Mouse (Mus musculus) gastrocnemius, adult 18-20 months (tissue): ENCODE data around the gene Elf1. TPM values are rescaled to one million over a fixed set of nuclear protein-coding genes. Genes with fewer than 3 reads are reported as not detected.

ENCODE experiments used
- DNase-seq: peaks from one replicate; pipeline ENCODE4 v3.0.0; 2021; ENCODE audit warnings: low spot score
- total RNA-seq, 2 experiments: library from RNA; stranded (reverse); gene quantifications; 2 replicates each; pipeline ENCODE4 v1.2.3; 2021

The Elf1 gene
- total RNA-seq, 2 experiments from 2014 or later: 3.8 to 6.4 TPM

DNA sequence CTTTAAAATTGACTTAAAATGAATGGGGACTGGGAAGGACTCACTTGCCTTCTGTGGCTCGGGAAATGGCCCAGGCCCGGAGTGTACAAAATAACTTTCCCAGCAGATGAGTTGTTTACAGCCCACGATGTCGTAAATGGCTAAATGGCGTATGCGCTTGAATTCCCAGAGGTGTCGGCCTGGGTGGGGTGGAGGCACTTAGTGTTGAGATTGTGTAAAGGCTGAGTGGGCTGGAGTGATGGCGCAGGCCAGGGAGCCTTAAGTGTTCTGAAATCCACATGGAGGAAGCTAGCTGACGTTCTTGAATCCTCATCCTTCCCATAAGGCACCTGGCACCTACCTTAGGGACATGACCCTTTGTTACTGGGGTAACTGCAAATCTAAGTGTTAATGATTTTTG lies 7.5 kb downstream of the Elf1 start:
- peak; percentile 71 for DNase-seq

DNA sequence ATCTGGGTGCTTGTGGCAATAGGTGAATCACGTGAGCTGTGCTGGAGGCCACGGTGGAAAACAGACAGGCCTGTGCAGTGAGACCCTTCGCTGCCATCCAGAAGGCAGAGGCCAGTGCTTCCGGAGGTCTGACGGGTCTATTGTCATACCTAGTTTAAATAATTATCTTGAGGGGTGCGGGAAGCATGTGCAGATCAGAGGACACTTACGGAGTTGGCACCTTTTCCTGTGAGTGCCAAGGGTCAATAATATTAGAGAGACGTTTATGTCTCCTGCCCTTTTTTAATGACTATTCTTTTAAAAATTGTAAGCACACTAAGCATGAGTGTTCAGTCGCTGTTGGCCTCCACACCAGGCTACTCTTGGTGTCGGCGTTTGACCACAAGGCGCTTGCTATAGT lies 8.2 kb downstream of the Elf1 start:
- no peak for DNase-seq

DNA sequence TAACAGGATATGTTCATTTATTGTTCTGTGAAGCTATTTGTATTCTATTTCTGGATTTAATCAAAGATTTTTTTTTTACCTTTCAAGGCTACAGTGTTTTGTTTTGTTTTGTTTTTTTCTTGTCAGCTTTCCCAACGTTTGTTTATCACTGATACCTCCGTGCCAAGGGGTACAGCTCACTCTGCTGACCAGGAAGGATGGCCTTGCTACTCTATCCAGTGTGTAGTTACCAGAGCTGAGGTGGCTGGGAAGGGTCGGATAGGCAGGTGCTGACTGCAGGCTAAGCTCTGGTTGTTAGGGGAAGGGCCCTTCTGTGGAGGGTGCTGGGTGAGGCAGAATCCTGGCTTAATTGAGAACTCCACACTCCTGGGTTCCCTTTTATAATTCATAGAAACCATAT lies 9.3 kb downstream of the Elf1 start:
- no peak for DNase-seq

DNA sequence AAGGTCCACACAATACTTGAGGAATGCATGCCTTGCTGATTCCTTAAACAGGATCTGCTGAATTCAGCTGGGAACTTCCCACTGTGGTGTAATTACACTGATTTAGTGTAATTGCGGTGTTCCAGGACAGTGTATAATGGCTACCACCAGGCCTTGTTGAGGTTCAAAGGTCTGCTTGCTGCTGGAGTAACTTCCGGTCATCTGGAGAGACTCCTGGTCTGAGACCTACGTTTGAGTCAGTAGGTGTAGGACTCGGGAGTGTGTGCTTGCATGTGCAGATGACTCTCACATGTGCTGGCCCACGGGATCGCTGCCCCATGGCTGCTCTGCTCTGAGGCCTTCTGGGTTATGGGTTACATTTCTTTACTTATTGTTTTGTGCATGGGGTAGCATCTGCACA lies 13.4 kb downstream of the Elf1 start:
- no peak for DNase-seq

DNA sequence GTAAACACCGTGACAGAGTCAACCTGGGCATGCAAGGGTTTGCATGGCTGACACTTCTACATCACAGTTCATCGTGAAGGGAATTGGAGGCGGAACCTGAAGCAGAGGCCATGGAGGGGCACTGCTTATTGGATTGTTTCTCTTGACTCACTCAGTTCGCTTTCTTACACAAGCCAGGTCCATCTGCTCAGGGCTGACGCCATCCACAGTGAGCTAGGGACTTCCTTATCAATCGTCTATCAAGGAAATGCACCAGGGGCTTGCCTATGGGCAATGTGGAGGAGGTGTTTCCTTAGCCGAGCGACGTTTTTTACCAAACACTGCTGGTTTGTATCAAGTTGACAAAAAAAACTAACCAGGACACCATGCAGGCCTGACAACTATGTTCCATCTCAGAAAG lies 18.3 kb downstream of the Elf1 start:
- DNase-seq: no peak

DNA sequence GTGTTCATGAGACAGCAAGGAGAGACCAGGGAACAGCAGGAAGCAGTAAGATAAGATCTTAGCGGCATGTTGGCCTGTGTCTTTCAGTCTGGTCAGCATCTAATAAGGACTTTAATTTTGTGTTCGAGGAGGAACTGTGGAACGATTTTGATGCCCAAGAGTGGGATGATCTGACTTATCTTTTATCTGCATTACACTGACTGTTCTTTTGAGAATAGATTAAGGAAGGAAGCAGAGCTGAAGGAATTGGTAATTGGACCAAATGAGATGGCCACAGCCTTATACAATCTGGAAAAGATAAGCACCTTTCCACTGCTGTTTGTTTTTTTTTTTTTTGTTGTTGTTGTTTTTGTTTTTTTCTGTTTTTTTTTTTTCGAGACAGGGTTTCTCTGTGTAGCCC lies 19.8 kb downstream of the Elf1 start:
- DNase-seq: no peak

DNA sequence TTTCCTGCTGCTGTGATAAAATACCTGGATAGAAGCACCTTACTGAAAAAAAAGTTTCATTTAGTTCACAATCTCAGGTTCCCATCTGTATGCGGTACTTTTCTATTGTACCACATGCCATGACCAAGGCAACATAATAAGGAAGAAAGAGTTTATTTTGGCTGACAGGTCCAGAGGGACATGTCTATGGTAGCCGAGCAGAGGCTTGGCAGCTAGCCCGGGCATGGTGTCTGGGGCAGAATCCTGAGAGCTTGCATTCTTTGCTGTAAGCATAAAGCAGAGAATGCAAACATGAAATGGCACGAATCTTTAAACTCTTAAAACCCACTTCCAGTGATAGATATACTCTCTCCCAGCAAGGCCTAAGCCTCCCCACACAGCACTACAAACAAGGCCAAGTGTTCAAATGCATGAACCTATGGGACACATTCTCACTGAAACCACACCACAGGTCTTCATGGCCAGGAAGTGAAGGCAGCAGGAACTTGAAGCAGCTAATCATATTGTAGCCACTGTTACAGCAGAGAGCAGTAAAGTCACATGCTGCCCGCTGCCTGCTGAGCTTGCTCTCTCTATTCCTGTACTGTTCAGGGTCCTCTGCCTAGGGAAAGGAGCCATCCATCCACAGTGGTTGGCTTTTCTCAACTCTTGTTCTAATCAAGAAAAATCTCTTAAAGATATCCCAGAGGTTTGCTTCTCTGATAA lies 22.5 kb downstream of the Elf1 start:
- no peak for DNase-seq

DNA sequence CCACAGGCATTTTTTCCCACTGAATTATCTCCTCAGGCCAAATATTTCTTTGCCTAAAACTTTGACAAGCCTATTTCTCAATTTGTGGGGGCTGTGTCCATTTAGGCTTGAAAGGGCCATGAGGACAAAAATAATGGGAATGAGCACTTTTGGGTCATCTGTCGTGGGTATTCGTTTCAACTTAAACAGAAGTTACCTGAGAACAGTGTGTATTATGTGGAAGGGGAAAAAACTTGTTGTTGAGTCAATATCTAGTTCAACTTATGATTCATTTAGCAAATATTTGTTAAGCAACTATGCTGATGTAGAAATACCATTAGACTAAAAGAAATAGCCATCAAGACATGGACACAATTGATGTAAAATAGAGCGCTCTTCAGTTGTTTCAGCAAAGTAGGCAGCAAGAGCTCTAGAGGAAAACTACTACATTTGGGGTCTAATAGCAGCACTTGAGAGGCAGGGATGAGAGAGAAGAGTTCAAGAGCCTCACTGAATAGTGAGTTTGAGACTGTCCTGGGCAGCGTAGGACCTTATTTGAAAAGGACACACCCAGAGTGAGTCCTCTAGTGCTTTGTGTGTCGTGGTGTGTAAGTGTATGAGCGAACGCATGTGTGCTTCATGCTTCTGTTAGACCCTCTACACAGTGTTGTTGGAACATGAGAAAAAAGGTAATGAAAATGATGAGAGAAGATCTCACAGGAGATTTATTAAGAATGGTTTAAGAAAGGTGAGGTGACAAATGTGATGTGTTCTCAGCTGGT lies 23.4 kb downstream of the Elf1 start:
- no peak for DNase-seq

DNA sequence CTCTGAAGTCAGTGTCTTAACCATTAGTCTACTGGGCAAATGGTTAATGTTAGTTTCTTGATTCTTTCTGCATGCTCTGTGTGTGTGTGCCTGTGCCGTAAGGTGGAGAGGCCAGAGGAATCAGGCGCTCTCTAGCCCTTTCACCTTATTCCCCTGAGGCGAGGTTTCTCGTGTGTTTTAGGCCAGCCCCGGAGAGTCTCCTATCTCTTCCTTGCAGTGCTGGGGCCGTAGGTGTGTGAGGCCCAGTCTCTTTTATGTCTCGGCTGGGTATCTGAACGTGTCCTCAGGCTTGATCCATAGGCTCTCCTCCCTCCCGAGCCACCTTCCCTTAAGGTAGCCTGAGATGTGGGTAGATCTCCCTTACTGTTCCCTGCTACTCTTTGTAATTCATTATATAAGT lies 25.2 kb downstream of the Elf1 start:
- no peak for DNase-seq

DNA sequence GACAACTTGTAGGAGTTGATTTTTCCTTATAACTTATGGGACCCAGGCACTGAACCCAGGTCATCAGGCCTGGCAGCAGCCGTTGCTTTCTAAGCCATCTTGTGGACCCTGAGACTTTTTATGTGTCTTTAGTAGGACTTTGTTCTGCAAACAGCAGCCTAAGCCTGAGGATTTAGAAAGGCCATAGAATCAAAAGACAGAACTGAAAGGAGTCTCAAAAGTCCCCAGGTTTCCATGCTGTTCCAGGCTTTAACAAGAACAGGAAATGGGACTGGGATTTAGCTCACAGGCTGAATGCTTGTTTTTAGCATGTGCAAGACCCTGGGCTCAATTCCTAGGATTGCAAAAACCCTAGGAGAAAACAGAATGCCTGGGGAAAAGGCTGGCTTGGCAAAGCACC lies 26.9 kb downstream of the Elf1 start:
- no peak for DNase-seq

DNA sequence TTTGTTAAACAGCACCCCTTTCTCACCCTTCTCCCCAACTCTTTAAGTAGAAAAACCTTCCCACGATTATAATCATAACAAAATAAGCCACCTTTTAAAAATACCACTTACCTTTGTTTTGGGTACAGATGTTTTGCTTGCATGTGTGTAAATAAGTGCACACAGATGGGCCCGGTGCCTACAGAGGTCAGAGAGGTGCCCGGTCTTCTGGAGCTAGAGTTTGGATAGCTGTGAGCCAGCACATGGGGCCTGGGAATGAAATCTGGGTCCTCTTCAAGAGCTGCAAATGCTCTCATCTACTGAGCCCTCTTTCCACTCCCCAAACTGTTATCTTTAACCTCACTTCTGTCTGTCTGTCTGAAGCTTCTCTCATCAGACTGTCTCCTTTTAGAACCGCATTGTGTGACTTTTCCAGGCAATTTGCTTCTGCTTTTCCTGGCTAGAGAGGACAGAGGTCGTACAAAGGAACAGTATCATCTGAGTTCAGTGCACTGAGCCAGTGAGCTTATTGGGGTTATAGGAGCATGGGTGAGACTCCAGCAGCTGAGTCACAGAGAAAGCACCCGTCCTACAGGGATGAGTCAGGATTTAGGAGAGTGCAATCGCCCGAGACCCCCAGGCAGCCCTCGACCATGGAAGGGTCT lies 27.8 kb downstream of the Elf1 start:
- DNase-seq: no peak

DNA sequence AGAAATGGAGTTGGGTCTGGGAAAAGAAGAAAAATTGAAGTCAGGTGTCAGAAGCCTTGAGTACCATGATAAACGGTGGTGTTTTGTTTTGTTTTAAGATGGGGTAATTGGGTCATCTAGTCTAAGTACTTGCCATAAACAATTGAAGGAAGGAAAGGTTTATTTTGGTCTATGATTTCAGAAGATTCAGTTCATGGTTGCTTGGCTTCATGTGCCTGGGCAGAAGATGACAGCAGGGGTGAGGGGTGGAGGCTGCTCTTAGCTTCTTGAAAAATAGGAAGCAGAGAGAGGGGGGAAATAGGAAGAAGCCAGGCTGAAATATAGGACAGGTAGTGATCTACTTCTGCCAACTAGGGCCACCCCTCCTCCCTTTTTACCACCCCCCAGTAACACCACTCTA lies 30.5 kb downstream of the Elf1 start:
- DNase-seq: no peak

DNA sequence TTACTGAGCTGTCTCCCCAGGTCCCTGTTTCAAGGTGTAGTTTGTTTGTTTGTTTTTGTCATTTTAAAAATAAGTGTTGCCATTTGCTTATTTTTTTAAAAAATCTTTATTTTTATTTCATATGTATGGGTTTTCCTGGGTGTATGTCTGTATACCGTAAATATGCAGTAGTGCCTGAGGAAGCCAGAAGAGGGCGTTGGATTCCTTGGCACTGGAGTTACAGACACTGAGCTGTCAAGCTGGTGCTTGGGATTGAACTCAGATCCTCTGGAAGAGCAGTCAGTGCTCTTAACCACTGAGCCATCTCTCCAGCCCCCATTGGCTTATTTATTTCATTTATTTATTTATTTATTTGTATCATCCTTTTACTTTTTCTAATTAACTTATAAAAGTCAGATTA lies 33.0 kb downstream of the Elf1 start:
- DNase-seq: no peak

DNA sequence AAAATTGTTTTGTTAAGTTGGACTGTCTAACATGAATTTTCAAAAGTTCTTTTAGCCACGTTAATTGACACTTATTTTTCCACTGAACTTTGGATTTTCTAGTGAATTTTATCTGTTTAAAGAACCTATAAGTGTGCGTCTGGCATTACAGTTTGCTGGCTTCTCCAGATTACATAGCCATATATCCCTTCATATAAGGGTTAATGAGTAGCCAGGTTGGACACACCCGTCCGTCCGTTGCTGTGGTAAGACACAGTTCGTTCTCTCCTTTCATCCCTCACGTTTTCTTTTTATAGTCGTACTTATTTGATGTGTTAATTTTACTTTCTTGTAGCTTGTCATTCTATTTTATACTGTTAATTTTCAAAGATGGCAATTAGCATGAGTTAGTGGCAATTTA lies 34.1 kb downstream of the Elf1 start:
- no peak for DNase-seq

DNA sequence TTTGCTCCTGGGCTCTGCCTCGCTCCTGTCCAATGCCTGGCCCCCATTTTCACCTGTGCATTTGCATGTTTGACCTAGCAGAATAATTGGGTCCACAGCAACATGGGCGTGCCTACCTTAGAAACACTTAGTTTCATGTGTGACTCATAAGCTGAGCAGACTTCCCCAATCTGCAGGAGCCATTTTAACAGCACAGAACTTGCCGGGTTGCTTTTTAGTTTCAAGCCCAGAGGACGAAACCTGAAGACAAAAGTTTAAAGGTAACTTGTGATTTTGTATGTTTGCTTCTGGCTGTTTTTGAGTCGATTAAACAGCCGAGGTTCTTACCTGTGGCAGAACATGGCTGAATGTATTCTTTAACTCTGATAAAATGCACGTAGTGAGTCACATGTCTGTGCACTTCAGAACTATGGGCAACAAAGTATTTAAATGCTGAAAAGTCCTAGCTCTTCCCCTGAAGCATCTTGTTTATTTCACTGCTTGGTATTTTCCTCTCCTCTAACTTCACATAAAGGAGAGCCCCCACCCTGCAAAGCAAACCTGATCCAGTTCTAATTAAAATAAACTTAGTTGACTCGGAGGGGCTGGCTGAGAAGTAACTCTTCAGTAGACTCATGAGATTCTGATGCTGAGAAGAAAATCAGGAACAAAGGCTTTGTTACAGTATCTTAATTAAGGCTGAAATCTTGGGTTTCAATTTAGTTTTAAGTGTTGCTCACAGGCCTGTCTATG lies 34.7 kb downstream of the Elf1 start:
- DNase-seq: no peak

DNA sequence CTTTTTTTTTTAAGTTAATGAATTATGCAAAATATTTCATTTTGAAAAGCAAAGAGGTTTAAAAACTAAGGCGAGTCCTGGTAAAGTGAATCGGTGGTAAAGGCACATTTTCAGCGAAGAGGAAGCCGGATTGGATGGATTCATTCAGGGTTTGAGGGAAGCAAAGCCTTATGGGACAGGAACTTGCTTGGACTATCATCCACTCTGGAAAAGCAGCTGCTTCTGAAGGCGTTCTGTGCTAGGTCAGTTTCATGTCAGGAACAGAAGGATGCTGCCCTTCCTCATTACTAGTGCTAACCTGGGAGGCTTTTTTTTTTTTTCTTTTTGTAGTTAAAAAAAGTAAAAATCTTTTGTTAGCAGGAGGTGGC lies 35.2 kb downstream of the Elf1 start:
- DNase-seq: no peak

DNA sequence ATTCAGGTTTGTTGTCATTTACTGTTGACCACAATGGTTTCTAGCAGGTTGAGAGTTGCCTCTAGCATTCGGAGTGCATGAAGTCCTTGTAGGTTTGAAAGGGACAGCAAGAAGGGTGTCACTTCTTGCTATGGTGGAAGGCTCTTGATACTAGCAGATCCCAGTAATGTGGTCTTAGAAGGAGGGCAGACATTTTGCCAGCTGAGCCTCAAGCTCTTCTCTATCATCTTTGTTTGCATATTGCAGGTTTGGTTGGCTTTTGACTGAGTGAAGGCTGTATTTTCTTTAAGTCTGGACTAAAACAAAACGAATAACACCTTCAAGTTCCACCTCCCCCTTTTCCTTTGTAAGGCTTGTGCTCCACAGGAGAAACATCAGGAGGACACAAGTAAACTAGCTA lies 35.8 kb downstream of the Elf1 start:
- DNase-seq: no peak

DNA sequence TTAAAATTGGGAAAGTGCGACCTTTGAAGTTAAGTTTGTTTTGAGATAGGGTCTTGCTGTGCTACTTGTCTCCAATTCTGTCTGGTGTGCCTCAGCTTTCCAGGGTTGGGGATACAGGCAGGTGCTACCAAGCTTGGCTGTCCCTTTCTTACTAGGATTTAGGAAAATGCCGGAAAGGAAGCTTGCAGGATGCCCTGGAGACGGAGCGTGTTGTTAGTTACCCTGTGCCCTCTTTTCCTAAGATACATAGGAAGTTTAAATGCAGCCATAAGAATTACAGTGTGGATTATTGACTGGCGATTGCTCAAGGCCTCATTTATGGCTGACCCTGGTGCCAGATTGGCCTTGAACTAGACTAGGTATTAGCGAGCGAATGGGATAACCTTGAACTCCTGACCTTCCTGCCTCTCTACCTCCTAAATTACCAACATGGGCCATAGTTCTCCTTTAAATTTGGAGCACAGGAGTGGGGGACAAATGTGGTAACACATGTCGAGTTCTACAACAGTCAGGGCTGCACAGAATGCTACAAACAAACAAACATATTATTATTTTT lies 36.3 kb downstream of the Elf1 start:
- no peak for DNase-seq

DNA sequence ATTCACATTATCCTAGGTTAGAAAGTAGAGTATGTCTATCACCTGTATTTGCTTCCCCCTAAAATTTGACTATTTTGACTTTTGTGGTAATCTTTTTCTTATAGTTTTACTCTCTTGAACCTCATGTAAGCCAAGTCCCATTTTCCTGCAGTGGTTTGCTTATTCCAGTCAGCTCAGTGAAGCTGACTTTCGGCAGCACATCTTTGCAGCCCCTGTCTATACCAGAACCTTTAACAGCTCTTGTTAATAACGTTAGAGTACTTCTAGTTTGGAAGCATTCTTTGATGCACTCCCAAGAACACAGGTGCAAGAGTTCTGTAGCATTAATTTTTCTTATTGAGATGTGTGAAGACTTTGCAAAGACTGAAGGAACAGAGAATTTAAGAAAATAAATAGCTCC lies 37.1 kb downstream of the Elf1 start:
- no peak for DNase-seq

DNA sequence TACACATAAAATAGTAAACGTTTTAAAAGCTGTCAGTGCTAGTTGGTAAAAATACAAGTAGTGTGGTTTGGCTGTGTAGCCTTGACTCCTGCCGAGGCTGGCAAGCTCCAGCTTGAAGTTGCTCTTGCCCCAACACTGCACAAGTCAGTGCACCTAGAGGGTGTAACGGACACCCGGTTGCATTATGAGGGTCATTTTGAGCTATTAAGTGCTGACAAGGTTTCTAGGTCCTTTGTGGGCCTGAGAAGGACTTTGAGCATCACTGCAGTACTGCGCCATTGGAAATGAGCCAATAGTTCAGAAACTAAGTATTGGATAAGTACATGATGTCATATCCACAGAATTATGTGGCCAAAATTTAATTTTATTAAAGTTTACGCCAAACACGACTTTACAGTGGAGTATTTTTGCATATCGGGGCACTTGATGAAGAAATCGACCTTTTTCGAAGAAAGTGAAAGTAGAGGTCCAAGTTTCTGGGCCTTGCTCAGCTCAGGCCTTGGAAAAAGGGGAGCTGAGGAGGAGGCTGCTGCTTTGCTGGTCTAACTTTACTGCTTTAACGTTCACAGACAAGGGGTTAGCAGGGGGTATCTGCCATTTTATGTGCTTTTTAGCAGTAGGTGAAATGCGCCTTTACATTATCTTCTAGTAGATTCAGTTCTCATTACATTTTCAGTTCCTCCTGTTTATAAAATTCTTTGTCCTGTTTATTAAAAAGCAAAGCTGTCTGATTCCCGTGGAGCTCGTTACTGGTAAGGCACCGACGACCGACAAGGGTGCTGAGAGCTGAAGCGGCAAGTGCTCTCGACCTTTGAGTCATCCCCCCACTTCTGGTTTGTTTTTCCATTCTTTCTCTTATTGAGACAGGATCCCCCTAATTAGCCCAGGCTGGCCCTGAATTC lies 38.0 kb downstream of the Elf1 start:
- DNase-seq: peak; percentile 20

DNA sequence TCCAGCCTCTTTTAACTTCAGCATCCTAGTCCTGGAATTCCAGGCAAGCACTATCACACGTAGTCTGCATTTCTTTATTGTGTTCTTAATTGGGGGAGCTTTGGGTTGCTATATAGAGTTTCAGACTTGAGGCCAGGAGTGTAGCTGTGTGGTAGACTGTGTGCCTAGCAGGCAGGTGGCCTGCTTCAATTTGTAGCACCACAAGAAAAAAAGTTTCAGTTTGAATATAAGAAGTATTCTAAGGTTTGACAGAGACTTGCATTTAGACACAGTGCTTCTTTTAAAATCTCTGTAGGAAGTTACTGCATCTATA lies 38.6 kb downstream of the Elf1 start:
- DNase-seq: no peak
